Mouse (Mus musculus) Muller cell, postnatal 12 days (primary cell): ENCODE results near the gene Rbfox1.

Experiments
- DNase-seq: peaks from one replicate; pipeline ENCODE4 v3.0.0-alpha.2; 2015; ENCODE audit errors: inconsistent ontology term

The Rbfox1 gene

DNA sequence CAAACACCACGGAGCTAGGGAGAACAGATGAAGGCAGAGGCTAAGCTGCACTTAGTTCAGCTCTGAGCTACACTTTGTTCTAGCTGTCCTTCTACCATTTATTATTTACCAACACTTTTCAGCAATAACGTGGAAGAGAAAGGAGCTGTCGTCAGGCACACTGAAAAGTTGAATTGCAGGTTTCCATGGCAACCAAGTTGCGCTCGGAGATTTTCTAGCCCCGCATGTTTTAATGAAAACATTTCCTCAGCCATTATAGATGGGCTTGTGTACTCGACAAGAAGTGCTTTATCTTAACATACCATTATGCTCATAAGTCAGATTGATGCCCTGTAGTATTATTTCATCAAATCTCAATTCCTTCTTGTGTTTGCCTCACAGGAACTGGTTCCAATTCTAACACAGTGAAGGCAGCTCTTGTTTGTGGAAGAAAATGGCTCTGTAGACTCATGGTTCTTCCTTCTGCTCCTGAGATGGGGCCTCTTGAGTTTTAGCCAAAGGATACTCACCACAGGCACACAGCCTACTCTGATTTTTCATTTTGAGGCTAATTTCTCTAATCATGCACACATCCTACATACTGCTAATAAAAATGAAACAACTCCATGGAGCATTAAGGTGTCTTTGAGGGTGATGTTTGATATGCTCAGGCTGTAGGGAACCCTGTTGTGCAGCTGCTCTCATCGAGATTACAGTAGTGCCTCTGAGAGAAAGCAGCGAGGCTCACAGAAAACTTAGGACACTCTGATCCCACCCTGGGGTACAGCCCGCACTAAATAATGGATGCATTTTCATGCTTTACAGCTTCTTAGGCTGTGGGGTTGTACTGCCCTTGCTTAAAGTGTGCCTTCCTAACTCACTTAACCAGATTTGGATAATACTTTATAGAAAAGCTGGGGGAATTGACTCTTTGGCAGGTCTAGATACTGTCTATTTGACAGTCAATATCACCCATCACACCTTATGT lies 107.2 kb downstream of the Rbfox1 start:
- DNase-seq: no peak

DNA sequence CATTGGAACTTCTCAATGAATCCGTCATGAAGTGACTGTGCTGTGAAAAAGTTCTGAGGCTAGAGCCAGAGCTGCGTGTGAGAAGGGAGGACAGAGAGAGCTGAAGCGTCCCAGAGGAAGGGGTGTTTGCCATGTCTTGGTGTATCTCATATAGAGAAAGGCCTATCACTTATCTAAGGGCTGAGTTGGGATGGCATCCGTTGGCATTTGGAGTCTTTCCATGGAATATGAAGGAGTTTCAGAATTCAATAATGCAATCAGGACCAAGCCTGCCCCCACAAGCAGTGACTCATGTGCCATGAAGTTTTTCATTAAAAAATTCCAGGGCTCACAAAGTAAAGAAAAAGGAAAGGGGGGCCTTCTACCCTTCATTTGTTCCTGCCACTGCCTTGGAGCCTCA lies 112.0 kb downstream of the Rbfox1 start:
- peak; percentile 77 for DNase-seq

DNA sequence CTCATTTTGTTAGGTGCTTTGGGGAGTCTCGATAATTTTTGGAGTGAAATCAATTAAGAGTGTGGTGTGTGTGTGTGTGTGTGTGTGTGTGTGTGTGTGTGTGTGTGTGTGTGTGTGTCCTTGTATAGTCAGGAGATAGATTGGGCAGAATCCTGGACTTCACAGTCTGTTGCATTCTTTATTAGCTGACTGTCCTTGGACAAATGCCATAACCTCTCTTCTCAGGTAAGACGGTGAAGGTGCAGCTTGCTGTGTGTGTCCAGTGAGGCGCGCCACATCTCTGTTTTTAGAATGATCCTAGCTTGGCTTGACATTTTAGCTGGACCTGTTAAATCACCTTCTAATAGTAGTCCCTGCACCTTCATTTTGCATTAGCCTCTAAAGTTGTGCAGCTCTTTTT lies 112.5 kb downstream of the Rbfox1 start:
- peak; percentile 43 for DNase-seq

DNA sequence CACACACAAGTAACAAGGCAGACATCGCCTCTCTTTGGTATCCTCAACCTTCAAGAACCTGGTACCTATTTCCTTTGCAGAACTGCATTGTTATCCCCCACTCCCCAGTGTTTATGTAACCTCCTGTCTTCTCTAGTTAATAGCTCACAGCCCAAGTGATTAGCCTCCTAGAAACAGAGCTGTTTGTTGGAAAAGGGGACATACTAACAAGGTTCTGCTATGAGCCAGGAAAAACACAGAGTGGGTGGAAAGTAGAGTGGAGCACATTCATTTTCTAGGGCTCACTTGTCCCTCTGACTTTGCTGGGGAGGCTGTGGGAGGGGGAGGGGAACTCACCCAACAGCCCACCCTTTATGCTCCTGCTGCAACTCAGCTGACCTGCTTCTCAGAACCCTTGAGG lies 114.9 kb downstream of the Rbfox1 start:
- DNase-seq: peak; percentile 24

DNA sequence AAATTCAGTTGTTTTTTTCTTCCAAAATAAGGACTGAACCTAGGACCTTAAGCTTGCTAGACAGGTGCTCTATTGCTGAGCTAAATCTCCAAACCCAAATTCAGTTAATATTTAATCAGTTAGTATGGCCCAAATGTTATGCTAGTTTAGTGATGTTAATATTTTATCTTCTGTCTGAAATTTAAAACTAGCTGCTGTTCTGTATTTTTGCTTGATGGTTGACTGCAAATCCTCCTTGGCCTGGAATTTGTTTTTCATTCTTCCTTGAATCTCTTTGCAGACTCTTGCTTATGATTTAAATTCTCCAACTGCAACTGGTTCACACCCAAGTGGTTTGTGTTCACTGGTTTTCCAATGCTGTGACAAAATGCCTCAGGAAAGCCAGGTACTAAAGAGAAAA lies 121.8 kb downstream of the Rbfox1 start:
- DNase-seq: no peak

DNA sequence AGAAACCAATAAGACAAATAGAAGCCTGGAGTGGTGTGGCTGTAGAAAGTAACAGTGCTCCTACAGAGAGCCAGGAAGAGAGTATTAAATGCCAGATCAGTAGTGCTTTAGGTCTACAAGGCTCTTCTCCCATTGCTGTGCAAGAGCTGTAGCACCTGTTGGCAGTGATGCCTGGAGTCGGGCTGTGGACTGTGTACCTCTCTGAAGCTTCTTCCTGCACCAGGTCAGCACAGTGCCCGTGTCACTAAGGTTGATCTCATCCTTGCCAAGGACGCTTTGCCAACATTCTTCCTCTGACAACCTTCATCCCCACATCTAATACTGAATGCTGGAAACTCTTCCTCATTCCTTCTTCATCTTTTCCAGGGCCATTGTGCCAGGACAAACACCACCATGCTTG lies 127.7 kb downstream of the Rbfox1 start:
- no peak for DNase-seq

DNA sequence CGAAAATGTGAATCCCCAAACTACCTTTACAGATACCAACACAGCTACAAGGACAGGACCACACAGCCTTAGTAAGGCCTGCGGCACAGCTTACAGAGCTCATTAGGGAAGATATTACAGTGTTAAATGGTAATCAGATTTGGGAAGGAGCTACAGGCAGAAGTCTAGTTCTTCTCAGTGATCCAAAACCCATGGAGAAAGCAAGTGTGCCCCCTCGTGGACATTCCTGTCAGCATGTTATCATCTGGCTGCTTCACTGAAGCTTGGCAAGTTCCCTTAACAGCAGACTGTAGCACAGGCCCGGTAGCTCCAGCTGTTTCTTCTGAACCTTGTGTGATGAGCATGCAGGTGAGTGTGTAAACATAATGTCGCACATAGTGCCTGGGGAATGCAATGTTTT lies 133.5 kb downstream of the Rbfox1 start:
- DNase-seq: peak; percentile 37

DNA sequence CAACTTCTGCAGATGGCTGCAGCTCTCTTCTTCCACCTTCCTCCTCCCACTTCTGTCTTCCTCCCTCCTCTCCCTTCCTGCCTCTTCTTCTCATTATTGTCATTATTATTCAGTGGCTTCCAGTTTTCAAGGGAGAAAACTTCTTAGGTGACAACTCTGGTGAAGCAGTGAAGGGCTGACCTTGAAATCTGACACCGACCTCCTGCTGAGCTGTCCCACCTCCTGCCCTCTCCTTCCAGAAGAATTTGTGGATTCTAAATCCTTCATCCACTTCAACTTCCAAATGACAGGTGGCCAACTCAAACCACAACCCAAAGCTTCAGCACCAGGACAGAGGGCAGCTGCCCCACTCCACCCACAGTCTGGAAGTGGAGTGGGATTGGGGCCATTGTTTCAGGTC lies 134.2 kb downstream of the Rbfox1 start:
- DNase-seq: no peak

DNA sequence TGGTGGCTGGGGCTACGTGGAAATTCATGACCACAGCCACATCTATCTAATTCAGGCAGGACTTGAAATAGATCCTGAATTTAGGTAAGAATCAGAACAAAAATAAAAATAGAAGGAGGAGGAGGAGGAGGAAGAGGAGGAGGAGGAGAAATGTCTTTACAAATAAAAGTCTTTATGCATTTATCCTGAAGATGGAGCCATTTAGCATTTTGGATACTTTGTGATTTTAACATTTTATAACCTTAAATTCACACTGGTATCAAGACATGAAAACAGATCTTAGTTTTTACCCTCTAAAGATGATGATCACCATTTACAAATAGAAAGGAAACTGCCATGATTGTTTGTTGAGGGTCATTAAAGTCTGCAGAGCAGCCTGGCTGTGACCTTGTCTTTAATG lies 146.1 kb downstream of the Rbfox1 start:
- DNase-seq: no peak

DNA sequence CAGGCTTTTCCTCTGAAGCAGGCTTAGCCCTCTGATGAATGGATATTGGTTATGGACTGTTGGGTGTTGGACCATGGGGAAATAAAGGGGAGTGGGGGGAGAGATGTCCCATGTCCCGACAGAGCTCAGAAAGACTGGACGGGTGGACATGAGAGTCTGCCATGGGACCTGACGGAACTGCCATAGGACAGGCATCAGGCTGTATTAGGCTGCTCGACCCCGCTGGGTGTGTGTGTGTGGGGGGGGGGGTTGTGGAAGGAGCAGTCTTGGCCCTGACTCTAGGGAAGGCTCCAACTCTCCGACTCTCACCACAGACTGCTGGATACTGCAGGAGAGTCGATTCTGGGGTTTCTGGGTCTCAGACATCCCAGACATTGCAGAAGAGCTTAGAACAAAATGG lies 147.4 kb downstream of the Rbfox1 start:
- no peak for DNase-seq

DNA sequence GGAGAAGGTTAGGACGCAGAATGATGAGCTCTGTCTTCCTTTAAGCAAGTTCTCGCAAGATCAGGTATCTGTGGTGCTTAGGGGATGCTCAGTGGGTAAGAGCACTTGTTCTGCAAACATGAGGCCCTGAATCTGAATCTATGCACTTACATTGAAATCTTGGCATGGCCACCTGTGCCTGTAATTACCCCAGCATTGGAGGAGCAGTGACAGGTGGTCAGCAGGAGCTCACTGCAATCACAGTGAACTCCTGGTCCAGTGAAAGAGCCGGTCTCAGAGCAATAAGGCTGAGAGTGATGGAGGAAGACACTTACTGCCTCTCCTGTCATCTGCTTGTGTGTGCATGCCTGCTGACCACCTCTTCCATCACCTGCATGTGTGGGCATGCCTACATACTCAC lies 149.7 kb downstream of the Rbfox1 start:
- no peak for DNase-seq

DNA sequence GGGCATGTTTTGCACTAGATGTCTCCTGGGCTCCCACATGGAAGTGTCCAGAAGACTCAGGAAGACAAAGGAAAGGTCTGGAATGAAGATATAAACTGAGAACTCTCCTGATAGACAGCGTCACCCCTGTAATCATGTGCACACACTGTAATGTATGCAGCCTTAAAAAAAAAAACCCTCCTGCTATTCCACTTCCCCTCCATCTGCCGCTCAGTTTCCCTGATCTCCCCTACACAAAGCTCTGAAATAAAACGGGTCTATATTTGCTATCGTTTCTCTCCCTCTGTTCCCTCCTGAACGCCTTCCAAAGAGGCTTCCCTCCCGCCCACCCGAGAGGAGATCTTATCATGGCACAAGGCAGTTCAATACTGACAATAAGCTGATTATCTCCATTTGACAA lies 151.9 kb downstream of the Rbfox1 start:
- no peak for DNase-seq

DNA sequence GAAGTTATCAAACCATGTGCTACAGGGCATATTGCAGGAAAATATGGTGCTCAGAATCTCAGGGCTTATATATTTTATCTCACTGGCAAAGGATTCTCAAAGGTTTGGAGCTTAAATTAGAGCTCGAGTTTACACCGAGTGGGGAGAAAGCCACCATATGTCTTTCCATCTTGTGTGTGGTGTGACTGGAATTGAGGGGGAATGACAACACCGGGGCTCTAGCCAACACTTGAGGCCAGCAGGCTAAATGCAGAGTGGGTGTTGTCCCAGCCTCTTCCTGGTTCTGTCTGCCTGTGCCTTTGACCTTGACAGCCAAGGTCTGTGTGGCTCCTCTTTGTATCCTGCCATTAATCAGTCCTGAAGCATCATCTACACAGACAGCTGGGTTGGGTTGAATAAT lies 157.6 kb downstream of the Rbfox1 start:
- no peak for DNase-seq

DNA sequence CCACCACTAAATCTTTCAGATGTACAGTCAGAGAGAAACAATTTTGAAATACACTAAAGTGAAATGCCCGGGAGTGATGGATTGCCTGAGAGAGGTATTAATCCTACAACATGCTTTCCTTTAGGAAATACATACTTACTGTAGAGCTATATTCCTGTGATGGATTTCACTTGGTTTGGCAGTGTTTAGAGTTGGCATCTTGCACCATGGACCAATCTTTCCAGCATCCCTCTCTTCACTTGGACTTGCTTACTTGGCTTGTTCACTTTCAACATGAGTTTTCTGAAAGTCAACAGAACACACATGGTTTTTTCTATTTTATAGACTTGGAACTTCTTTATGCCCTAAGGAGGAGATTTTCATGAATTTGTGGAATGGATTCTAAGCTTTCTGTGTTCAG lies 163.4 kb downstream of the Rbfox1 start:
- no peak for DNase-seq

DNA sequence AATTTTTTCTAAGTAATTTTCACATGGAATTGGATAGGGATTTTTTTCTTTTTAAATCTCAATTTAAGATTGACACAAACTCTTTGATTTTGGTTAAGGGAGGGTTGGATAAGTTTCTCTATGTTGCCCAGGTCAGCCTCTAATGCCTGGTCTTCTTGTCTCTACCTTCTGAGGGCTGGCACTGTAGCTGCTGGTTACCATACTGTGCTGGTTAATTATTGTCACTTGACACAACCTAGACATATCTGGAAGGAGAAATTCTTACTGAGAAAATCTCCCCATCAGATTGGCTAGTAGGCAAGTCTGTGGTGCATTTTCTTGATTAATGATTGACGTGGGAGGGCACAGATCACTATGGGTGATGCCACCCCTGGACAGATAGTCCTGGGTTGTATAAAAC lies 177.3 kb downstream of the Rbfox1 start:
- DNase-seq: no peak

DNA sequence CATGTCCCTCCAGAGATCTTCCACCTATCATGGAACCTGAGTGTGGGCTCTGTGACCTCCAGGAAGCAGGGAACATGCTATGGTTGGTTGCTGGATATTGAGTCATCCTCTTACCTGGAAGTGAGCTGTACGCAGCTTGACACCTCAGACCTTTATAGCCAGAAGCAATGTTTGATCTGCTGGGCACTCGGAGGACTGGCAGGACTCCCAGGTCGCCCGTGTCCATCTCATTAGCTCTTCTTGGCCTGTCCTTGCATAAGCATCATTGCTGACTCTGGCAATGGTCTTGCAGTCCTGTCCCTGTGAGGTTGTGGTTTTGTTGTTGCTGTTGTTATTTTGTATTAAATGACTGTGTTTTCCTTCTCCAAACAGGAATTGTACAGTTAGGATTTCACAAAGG lies 180.3 kb downstream of the Rbfox1 start:
- DNase-seq: no peak

DNA sequence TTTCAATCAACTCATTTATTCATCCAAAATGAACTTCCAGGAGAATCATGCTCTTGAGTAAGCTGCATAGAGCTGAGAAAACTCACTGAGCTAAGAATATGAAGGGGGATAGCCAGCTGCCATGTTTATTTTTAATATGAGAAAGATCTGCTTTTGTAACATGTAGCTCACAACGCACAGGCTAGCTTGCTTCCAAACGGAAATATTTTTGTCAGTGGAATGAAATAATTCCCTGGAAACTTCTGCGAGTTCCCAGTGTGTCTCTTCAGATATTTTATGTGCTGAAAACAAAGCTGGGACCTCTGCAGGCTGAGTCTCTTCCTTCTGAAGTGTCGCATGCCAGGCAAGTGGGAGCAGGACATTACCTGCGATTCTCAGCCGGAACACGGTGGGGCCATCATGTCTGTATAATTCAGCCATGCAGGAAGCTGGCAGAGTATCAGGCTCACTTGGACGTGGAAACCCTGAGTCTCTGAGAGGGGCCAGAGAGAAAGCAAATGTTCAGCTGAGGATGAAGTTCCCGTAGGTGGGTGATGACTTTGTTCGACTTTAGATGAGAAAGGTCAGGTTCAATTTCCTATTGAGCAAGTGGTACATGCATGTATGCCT lies 190.4 kb downstream of the Rbfox1 start:
- DNase-seq: no peak

DNA sequence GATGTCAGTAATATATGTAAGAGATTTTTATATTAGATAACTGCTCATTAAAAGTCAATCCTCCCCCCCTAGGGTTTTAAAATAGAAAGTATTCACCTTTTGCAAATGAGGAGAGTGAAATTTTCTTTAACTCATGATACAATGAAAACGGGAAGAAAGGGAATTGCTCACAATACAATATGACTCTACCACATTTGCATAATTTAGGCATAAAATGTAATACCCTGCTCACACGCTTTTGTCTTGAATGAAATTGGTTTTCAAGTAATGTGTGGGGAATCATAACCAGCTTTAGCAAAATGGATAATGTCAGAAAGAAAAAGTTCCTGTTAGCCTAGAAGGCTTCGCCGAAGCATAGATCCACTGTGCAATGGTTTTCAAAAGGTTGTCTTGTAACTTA lies 193.9 kb downstream of the Rbfox1 start:
- no peak for DNase-seq

DNA sequence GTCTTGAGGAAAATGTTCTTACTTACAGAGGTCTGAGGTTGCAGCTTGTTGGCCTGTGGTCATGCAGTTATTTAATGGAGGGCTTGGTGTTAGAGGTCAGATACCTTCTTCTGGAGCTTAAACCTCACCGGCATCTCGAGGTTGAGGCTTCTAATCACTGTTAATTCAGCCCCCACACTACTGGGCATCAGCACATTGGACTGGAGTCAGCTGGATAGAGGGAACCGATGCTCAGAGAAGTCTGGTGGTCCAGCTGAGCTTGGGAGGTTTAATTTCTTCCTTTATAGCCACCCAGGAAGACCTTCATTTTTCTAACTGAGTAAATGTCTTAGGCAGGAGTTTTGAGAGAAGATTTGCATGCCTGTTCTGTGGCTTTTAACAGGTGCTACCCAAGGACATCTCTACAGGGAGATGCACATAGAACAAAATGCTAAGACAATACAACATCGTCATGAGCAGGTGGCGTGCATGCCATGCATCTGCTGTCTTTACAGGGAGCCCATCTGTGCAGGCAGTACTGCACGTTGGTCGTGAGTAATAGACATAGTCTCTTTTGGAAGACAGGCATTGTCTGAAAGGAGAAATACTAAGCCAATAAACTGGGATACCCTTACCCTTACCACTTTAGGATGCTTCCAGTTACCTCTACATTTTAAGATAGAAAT lies 199.7 kb downstream of the Rbfox1 start:
- DNase-seq: no peak

DNA sequence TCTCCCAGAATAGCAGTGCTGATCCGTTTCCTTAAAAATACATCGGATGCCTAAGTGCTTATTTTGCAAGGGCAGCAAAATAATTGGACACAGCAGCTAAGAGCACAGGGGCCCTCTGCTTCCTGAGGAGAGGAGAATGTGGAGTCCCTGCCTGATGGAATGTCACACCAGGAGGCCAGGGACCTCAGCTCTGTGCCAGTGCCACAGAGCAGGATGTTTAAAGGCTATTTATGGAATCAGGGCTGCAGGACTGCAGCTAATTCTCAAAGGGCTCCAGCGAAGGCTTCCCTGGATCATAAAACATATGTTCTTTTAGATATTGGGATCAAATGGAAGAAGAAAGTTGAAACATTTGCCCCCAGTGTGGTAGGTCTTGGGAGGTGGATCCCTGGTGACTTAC lies 201.0 kb downstream of the Rbfox1 start:
- no peak for DNase-seq

DNA sequence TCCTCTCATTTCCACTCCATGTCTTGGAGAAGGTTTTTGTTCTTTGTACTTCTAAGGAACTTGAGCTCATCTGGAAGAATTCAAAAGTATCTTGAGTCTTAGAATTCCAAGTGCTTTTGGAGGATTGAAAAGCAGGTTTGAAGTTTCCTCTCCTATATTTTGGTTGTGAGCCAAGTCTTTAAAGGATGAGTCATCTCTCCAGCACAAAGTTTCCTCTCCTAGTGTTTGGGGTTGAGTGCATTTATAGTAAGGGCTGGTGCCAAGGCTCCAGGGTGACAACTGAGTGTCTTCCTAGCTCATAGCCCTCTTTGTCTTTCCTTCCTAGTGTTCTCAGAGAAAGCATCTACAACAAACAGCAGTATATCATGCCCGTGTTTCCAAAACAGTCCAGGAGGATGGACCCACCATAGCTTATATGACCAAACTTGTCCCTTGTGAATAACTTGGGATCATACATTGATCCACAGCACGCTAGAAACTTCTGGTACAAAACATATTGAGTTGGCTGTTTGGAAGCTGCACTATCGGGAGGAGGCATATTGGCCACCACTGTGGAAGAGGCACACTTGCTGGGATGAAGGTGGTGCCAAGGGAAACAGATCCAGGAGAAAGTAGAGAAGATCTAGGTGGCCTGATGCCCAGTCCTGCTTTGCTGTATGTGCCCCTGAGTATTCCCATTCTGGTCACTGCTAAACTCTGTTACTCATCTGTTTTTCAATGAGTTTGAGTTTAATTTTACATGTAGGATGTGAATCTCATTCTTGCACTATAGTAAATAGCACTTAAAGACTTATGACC lies 206.4 kb downstream of the Rbfox1 start:
- peak; percentile 29 for DNase-seq
